Mouse (Mus musculus) intestine, postnatal 0 days (tissue): ENCODE results near the gene Crtc2. TPM values are rescaled to one million over a fixed set of nuclear protein-coding genes. Genes with fewer than 3 reads are reported as not detected.
"Not testable (repeated sequence)": the region's sequence is repeated elsewhere in the genome, so short reads cannot be mapped to it uniquely, and the experiment has no call there.

Experiments
- ATAC-seq: fragments of 200-750 bp; cut with Nextera tagmentation; 2 replicates; pipeline ENCODE4 v1.8.0; 2017; ENCODE audit warnings: mild to moderate bottlenecking, moderate TSS enrichment, moderate library complexity
- H3K27ac ChIP-seq: fragments of 300-500 bp; sonication (generic); 2 replicates; pipeline ENCODE4 v1.5.1; 2014; ENCODE audit warnings: mild to moderate bottlenecking, low read depth, low read length, moderate library complexity
- H3K27me3 ChIP-seq: fragments of 300-500 bp; sonication (generic); replicated peaks from 2 replicates; pipeline ENCODE4 v1.6.1; 2014; ENCODE audit warnings: low read length, mixed read lengths; ENCODE audit not compliant: control insufficient read depth, insufficient read depth
- H3K36me3 ChIP-seq: fragments of 300-500 bp; sonication (generic); 2 replicates; pipeline ENCODE4 v1.6.1; 2014; ENCODE audit warnings: mild to moderate bottlenecking, moderate library complexity; ENCODE audit not compliant: control insufficient read depth, insufficient read depth
- H3K4me1 ChIP-seq: fragments of 300-500 bp; sonication (generic); replicated peaks from 2 replicates; pipeline ENCODE4 v1.6.1; 2014; ENCODE audit warnings: antibody characterized with exemption, low read length, mixed read lengths; ENCODE audit not compliant: control insufficient read depth, insufficient read depth
- H3K4me2 ChIP-seq: fragments of 300-500 bp; sonication (generic); replicated peaks from 2 replicates; pipeline ENCODE4 v1.6.1; 2014; ENCODE audit warnings: low read depth, mild to moderate bottlenecking, moderate library complexity
- H3K4me3 ChIP-seq: fragments of 300-500 bp; sonication (generic); 2 replicates; pipeline ENCODE4 v1.5.1; 2014; ENCODE audit warnings: low read depth, low read length
- H3K9ac ChIP-seq: fragments of 300-500 bp; sonication (generic); 2 replicates; pipeline ENCODE4 v1.6.1; 2014; ENCODE audit warnings: mild to moderate bottlenecking, low read depth, low read length
- H3K9me3 ChIP-seq: fragments of 300-500 bp; sonication (generic); 2 replicates; pipeline ENCODE4 v1.6.1; 2016; ENCODE audit warnings: mixed run types; ENCODE audit not compliant: control insufficient read depth
- CTCF ChIP-seq: sonication (generic); IDR thresholded peaks from 2 replicates; pipeline ENCODE4 v1.5.1; 2016; ENCODE audit warnings: low read depth, mild to moderate bottlenecking, control low read depth, antibody characterized with exemption, moderate library complexity
- WGBS: fragments of 180-500 bp; shearing (Covaris S2); extraction: QIAGEN DNeasy Blood & Tissue Kit; methylation state at CpG from one replicate; pipeline ENCODE4 v1.1.7; 2014; 5-methylcytosine and 5-hydroxymethylcytosine counted together
- polyA plus RNA-seq: library from polyadenylated mRNA; unstranded; fragments of >200 nt; fragmentation: Nextera tagmentation; extraction: Ambion mirVana; gene quantifications from 2 replicates; pipeline ENCODE4 v1.2.1, GENCODE M21; 2015

The Crtc2 gene
- polyA plus RNA-seq, 1 experiment from 2014 or later, result 14.9 TPM

DNA sequence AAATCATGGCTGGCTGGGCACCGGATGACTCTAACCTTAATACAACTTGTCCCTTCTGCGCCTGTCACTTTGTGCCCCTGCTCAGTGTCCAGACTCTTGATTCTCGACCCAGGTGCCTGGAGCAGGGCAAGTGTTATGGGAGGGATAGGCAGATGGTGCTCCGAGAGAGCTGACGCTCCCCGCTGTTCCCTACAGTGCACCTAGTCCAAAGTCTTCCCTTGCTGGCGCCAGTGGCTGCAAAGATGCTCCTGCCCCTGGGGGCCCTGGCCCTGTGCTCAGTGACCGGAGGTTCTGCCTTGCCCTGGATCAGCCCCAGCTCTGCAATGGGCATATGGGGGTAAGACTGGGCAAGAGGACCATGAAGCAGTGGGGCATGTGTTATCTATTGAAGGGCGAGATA is 23.8 kb downstream of the Crtc2 start:
- Histone ChIP-seq H3K36me3 (peaks cover 40% of the 10 kb centered on the region; the same call in 1 of the 2 replicates), H3K9ac (no peak overlapping the region), H3K27ac (no peak overlapping the region), H3K4me2 (no peak overlapping the region), H3K4me3 (no peak overlapping the region), H3K27me3 (no peaks in the 10 kb centered on the region), H3K4me1 (no peaks in the 10 kb centered on the region), H3K9me3 (no peaks in the 10 kb centered on the region)
- 0 out of 2 replicates have a peak, but pooled peaks have one; percentile 33 for ATAC-seq
- TF ChIP-seq CTCF, result no peak
- 78% methylated on average over 9 of the region's 9 CpGs for WGBS

DNA sequence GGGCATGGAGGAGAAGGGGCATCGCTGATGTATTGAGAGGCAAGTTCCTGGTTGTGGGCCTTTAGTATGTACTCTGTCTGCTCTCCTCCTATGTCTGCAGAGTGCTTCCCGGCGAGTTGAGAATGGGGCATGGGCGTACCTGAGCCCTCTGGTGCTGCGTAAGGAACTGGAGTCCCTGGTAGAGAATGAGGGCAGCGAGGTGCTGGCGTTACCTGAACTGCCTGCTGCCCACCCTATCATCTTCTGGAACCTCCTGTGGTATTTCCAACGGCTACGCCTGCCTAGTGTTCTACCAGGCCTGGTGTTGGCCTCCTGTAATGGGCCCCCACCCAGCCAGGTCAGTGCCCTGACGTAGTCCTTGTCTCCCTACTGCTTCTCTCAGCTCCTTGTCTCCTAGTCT is 24.2 kb downstream of the Crtc2 start:
- Histone ChIP-seq H3K4me2 (no peak overlapping the region), H3K4me1 (no peaks in the 10 kb centered on the region), H3K9ac (no peak overlapping the region), H3K27me3 (no peaks in the 10 kb centered on the region), H3K4me3 (no peak overlapping the region), H3K36me3 (peaks cover 38% of the 10 kb centered on the region; the same call in 1 of the 2 replicates), H3K27ac (no peak overlapping the region), H3K9me3 (no peaks in the 10 kb centered on the region)
- ATAC-seq, result no peak
- 95% methylated on average over 9 of the region's 10 CpGs for WGBS
- no peak for TF ChIP-seq CTCF

DNA sequence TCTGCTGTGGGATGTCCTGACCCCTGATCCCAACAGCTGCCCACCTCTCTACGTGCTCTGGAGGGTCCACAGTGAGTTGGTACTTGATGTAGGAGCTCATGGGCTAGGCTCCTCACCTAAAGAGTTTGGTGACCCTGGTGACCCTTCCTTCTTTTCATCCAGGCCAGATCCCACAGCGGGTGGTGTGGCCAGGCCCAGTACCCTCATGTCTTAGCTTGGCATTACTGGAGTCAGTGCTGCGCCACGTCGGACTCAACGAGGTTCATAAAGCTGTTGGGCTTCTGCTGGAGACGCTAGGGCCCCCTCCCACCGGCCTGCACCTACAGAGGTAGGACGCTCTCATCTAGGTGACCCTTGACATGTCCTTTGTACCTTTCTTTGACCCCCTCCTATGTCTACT is 25.3 kb downstream of the Crtc2 start:
- WGBS, result 91% methylated on average over 9 of the region's 9 CpGs
- no peak for TF ChIP-seq CTCF
- no peak overlapping the region for H3K27ac ChIP-seq

DNA sequence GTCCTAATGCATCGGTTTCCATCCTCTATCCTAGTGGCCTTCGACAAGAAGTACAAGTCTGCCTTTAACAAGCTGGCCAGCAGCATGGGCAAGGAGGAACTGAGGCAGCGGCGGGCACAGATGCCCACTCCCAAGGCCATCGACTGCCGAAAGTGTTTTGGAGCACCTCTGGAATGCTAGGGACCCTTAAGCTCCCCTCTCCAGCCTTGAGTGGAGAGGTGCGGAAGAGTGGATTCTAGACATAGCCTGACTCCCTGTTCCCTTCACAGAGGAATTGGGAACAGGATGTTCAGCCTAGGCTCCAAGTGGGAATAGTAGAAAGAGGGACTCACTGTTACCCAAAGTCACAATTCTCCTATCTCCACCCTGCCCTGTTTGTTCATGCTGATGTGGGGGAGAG is 25.8 kb downstream of the Crtc2 start:
- no peak overlapping the region for H3K9ac ChIP-seq
- no peak overlapping the region for H3K4me3 ChIP-seq
- H3K9me3 ChIP-seq, result no peaks in the 10 kb centered on the region
- H3K4me2 ChIP-seq, result no peak overlapping the region
- no peak for TF ChIP-seq CTCF
- no peak overlapping the region for H3K27ac ChIP-seq
- WGBS, result 94% methylated on average over 7 of the region's 7 CpGs
- H3K27me3 ChIP-seq, result no peaks in the 10 kb centered on the region
- peaks cover 34% of the 10 kb centered on the region; the same call in 1 of the 2 replicates for H3K36me3 ChIP-seq
- ATAC-seq, result no peak
- H3K4me1 ChIP-seq, result no peaks in the 10 kb centered on the region

More for the DNA sequence above, 25.3 kb downstream of the Crtc2 start:
- Histone ChIP-seq H3K27me3 (no peaks in the 10 kb centered on the region), H3K4me2 (no peak overlapping the region), H3K9me3 (no peaks in the 10 kb centered on the region), H3K4me1 (no peaks in the 10 kb centered on the region), H3K4me3 (no peak overlapping the region), H3K9ac (no peak overlapping the region), H3K36me3 (peaks cover 34% of the 10 kb centered on the region; the same call in 1 of the 2 replicates)
- no peak for ATAC-seq

DNA sequence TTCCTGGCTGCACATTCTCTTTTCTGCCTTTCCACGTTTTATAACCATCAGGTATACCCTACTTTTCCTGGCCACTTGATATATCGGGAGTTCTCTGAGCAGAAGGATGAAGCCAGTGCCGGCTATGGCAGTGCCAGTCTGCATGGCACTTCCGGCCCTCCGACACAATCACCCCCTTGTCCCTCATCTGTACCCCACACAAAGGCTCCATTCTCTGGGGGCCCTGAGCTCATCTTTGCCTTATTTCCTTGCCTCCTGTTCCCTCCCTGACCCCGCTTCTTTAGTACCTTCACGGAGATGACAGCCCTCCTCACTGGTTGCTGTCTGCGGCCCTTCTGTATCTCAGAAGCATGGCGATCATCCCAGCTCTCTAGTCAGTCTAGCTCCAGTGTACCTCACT is 26.7 kb downstream of the Crtc2 start:
- ATAC-seq, result no peak
- no peak for TF ChIP-seq CTCF
- H3K36me3 ChIP-seq, result peaks cover 34% of the 10 kb centered on the region; the same call in 1 of the 2 replicates
- H3K27ac ChIP-seq, result no peak overlapping the region
- 93% methylated on average over 9 of the region's 9 CpGs for WGBS
- H3K4me2 ChIP-seq, result no peak overlapping the region
- H3K4me1 ChIP-seq, result no peaks in the 10 kb centered on the region
- no peaks in the 10 kb centered on the region for H3K9me3 ChIP-seq
- H3K9ac ChIP-seq, result no peak overlapping the region
- H3K27me3 ChIP-seq, result no peaks in the 10 kb centered on the region
- no peak overlapping the region for H3K4me3 ChIP-seq

DNA sequence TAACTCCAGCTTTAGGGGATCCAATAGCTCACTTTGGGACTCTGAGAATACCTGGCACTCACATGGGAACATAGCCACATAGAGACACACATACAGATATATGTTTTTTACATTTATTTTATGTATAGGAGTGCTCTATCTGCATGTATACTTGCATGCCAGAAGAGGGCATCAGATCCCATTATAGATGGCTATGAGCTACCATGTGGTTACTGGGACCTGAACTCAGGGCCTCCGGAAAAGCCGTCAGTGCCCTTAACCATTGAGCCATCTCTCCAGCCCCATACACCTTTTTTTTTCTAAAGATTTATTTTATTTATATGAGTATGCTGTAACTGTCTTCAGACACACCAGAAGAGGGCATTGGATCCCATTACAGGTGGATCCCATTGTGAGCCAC is 30.2 kb downstream of the Crtc2 start:
- peak; percentile 40 for TF ChIP-seq CTCF
- Histone ChIP-seq H3K4me2 (no peak overlapping the region), H3K9me3 (no peaks in the 10 kb centered on the region), H3K36me3 (peaks cover 8% of the 10 kb centered on the region; the same call in 1 of the 2 replicates), H3K9ac (no peak overlapping the region), H3K4me1 (no peaks in the 10 kb centered on the region), H3K27ac (no peak overlapping the region), H3K27me3 (no peaks in the 10 kb centered on the region), H3K4me3 (no peak overlapping the region)
- WGBS, result 98% methylated on average over 2 of the region's 2 CpGs
- ATAC-seq, result no peak

DNA sequence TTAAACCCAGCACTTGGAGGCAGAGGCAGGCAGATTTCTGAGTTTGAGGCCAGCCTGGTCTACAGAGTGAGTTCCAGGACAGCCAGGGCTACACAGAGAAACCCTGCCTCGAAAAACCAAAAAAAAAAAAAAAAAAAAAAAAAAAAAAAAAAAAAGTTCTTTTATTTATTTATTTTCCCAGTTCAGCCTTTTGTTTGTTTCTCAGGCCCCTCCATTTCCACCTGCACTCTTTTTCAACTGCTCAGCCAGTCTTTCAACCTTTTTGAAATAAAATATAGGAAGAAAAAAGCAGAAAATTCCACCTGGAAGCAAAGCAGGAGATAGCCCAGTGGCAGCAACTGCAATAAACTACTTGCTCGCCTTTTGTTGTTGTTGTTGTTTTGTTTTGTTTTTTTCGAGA is 35.4 kb downstream of the Crtc2 start:
- not testable (repeated sequence) for H3K27ac ChIP-seq, H3K9ac ChIP-seq, H3K4me2 ChIP-seq, H3K4me3 ChIP-seq, ATAC-seq, H3K27me3 ChIP-seq, H3K9me3 ChIP-seq, H3K4me1 ChIP-seq, H3K36me3 ChIP-seq
- 52% methylated on average over 2 of the region's 3 CpGs for WGBS
